Mouse (Mus musculus) neural tube, embryonic 13.5 days (tissue): Measurements from ENCODE around the gene Ube2r2. TPM values are rescaled to one million over a fixed set of nuclear protein-coding genes. Genes with fewer than 3 reads are reported as not detected.

ENCODE experiments used
- ATAC-seq: fragments of 200-750 bp; cut with Nextera tagmentation; 2 replicates; pipeline ENCODE4 v1.8.0; 2017; ENCODE audit warnings: low read depth, mild to moderate bottlenecking, moderate TSS enrichment, moderate library complexity
- H3K27ac ChIP-seq: fragments of 300-500 bp; sonication (generic); replicated peaks from 2 replicates; pipeline ENCODE4 v1.5.1; 2015; ENCODE audit warnings: moderate library complexity, mild to moderate bottlenecking, inconsistent platforms
- H3K27me3 ChIP-seq: fragments of 300-500 bp; sonication (generic); 2 replicates; pipeline ENCODE4 v1.6.1; 2015; ENCODE audit warnings: mild to moderate bottlenecking, inconsistent platforms
- H3K36me3 ChIP-seq: fragments of 300-500 bp; sonication (generic); 2 replicates; pipeline ENCODE4 v1.6.1; 2015; ENCODE audit warnings: mild to moderate bottlenecking, inconsistent platforms
- H3K4me1 ChIP-seq: fragments of 300-500 bp; sonication (generic); replicated peaks from 2 replicates; pipeline ENCODE4 v1.6.1; 2015; ENCODE audit warnings: inconsistent platforms
- H3K4me2 ChIP-seq: fragments of 300-500 bp; sonication (generic); 2 replicates; pipeline ENCODE4 v1.6.1; 2015; ENCODE audit warnings: inconsistent platforms, mild to moderate bottlenecking, moderate library complexity
- H3K4me3 ChIP-seq: fragments of 300-500 bp; sonication (generic); 2 replicates; pipeline ENCODE4 v1.5.1; 2015; ENCODE audit warnings: mild to moderate bottlenecking, inconsistent platforms
- H3K9ac ChIP-seq: fragments of 300-500 bp; sonication (generic); 2 replicates; pipeline ENCODE4 v1.6.1; 2015; ENCODE audit warnings: moderate library complexity, mild to moderate bottlenecking, inconsistent platforms
- H3K9me3 ChIP-seq: fragments of 300-500 bp; sonication (generic); 2 replicates; pipeline ENCODE4 v1.6.1; 2016; ENCODE audit warnings: inconsistent platforms
- WGBS: fragments of 180-500 bp; shearing (Covaris S2); methylation state at CpG from one replicate; pipeline ENCODE4 v1.1.7; 2015; 5-methylcytosine and 5-hydroxymethylcytosine counted together
- polyA plus RNA-seq: library from polyadenylated mRNA; unstranded; fragments of >200 nt; fragmentation: Nextera tagmentation; extraction: Ambion mirVana; gene quantifications from 2 replicates; pipeline ENCODE4 v1.2.1, GENCODE M21; 2015

Gene Ube2r2
- polyA plus RNA-seq, 1 experiment from 2014 or later = 79.9 TPM

DNA sequence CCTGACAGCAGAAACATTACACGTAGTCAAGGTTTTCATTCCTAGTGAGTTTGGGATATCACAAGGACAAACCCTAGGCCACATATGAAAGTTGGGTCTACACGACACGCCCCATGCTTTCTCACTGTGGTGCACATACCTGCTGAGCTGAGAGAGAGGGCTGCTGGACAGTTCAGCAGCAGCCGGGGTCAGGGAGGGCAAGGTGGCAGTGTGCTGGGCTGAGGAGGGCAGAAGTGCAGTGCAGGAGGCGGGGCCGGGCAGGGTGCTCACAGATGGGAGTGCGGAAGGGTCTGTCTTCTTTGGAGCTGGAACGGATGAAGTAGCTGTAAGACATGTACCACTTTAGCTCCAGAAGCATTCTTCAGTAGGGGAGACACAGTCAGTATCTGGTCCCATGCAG is 66.6 kb downstream of the Ube2r2 start:
- H3K27ac ChIP-seq = no peak overlapping the region
- no peak overlapping the region for H3K4me2 ChIP-seq
- 92% methylated on average over 8 of the region's 8 CpGs for WGBS
- no peak for ATAC-seq
- H3K4me1 ChIP-seq = peaks cover 3% of the 10 kb centered on the region; the same call in 1 of the 2 replicates
- no peaks in the 10 kb centered on the region for H3K27me3 ChIP-seq
- no peaks in the 10 kb centered on the region for H3K9me3 ChIP-seq
- H3K36me3 ChIP-seq = peaks cover 97% of the 10 kb centered on the region
- H3K9ac ChIP-seq = no peak overlapping the region
- H3K4me3 ChIP-seq = no peak overlapping the region

DNA sequence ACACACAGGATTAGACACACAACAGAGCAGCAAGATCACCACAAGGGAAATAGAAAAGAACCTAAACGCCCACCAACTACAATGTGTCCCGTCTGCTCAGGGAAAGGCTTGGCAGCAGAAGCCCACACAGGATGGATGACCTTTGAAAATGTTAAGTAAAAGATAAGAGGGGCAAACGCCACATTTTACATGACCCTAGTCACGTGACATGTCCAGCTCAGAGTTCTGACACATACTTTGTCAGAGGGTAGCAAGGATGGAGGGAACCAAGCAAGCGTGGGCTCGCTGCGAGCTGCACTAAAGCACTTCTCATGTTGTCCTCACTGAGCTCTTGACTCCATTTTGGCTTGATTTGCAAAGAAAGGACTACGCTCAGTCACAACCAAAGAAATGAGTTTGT is 70.2 kb downstream of the Ube2r2 start:
- H3K4me3 ChIP-seq = no peak overlapping the region
- H3K4me2 ChIP-seq = no peak overlapping the region
- ATAC-seq = no peak
- no peak overlapping the region for H3K9ac ChIP-seq
- no peaks in the 10 kb centered on the region for H3K9me3 ChIP-seq
- H3K27me3 ChIP-seq = no peaks in the 10 kb centered on the region
- 96% methylated on average over 8 of the region's 8 CpGs for WGBS
- H3K4me1 ChIP-seq = no peaks in the 10 kb centered on the region
- H3K36me3 ChIP-seq = peaks cover 95% of the 10 kb centered on the region
- no peak overlapping the region for H3K27ac ChIP-seq

DNA sequence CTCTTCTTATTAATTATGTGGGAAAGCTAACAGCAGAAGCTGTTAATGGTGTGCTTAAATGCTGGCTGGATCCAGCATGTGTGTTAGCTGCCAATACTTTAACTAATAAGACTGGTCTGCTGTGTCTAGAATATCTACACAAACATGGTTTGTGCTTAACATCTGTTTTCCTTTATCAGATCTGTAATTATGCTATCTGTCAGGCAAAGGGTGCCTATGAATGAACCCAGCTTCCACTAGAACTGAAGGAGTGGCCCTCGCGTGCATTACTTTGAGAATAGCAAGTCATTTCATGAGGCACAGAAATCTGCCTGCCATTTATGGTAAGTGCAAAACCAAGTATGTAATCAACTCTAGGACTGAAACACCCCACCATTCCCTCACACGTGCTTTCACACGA is 72.5 kb downstream of the Ube2r2 start:
- H3K4me3 ChIP-seq = no peak overlapping the region

DNA sequence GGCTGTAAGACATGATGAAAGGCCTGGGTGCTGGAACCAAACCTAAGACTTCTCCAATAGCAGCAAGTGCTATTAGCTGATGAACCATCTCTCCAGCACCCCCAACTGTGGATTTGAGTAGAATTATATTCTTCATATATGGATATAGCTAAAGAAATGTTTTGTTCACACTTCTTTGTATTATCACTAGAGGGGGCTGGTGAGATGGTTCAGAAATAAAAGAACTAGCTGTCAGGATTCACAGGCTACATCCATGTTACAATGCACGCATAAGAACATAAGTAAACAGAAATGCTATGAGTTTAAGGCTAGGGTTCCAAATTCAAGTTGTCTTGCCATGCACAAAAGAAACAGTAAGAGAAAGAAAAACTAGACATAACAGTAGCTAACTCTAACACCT is 89.9 kb downstream of the Ube2r2 start:
- ATAC-seq = no peak
- Histone ChIP-seq H3K27ac (no peak overlapping the region), H3K4me3 (no peak overlapping the region), H3K9me3 (no peaks in the 10 kb centered on the region), H3K4me1 (no peaks in the 10 kb centered on the region), H3K9ac (no peak overlapping the region), H3K36me3 (peaks cover 89% of the 10 kb centered on the region), H3K4me2 (no peak overlapping the region), H3K27me3 (no peaks in the 10 kb centered on the region)
- 89% methylated on average over 1 of the region's 1 CpGs for WGBS

More for the DNA sequence above, 72.5 kb downstream of the Ube2r2 start:
- peaks cover 92% of the 10 kb centered on the region for H3K36me3 ChIP-seq
- H3K27me3 ChIP-seq = no peaks in the 10 kb centered on the region
- H3K27ac ChIP-seq = no peak overlapping the region
- no peak for ATAC-seq
- H3K4me2 ChIP-seq = no peak overlapping the region
- H3K4me1 ChIP-seq = no peaks in the 10 kb centered on the region
- no peaks in the 10 kb centered on the region for H3K9me3 ChIP-seq
- WGBS = 95% methylated on average over 4 of the region's 4 CpGs
- H3K9ac ChIP-seq = no peak overlapping the region

DNA sequence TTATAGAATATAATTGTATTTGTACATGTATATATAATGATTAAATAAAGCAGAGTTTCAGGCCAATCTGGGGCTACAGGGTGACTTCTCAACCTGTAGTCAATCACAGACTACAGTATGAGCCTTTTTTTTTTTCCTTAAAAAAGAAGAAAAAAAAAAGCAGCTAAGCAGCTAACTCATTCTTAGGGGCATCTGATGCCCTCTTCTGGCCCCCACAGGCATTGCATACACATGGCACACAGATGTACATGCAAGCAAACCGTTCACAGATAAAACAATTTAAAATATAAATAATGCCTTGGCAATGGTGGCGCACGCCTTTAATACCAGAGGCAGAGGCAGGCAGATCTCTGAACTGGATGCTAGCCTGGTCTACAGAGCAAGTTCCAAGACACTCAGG is 90.8 kb downstream of the Ube2r2 start:
- no peak for ATAC-seq
- Histone ChIP-seq H3K4me1 (no peaks in the 10 kb centered on the region), H3K4me3 (no peak overlapping the region), H3K27ac (no peak overlapping the region), H3K36me3 (peaks cover 88% of the 10 kb centered on the region), H3K27me3 (no peaks in the 10 kb centered on the region), H3K9ac (no peak overlapping the region), H3K9me3 (no peaks in the 10 kb centered on the region), H3K4me2 (no peak overlapping the region)
- 87% methylated on average over 3 of the region's 3 CpGs for WGBS

DNA sequence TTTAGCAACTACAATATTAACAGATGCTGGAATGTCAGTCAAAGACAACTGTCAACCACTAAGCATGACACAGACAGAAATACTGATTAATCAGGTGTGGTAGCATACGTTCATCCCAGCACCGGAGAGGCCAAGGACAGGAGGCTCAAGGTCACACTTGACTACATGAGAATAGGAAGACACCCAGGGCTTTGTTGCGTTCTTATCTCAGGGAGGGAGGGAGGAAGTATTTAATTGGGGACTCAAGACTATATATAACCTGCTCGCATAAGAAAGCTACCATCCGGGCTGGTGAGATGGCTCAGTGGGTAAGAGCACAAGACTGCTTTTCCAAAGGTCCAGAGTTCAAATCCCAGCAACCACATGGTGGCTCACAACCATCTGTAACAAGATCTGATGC is 100.1 kb downstream of the Ube2r2 start:
- no peaks in the 10 kb centered on the region for H3K9me3 ChIP-seq

DNA sequence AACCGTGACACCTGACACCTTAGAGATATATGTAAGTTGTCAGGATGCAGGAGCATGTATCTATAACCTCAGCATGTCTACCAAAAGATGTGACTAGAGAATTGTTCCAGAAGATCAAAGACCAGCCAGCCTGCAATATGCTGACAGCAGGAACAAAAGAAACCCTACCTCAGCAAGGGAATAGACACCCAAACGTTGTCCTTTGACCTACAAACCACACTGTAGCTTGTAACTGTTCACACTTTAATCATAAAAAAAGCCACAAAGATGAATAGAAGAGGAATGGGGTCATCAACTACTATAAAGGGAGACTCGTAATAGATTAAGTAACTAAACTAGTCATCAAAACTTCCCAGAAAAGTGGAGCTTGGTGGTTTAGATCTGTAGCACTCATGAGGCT is 105.4 kb downstream of the Ube2r2 start:
- H3K4me2 ChIP-seq = no peak overlapping the region
- no peak overlapping the region for H3K9ac ChIP-seq
- no peak overlapping the region for H3K4me3 ChIP-seq
- peaks cover 20% of the 10 kb centered on the region for H3K36me3 ChIP-seq
- no peaks in the 10 kb centered on the region for H3K9me3 ChIP-seq
- no peak for ATAC-seq
- 78% methylated on average over 3 of the region's 3 CpGs for WGBS
- no peaks in the 10 kb centered on the region for H3K27me3 ChIP-seq
- H3K4me1 ChIP-seq = no peaks in the 10 kb centered on the region
- no peak overlapping the region for H3K27ac ChIP-seq

More for the DNA sequence above, 100.1 kb downstream of the Ube2r2 start:
- H3K4me1 ChIP-seq = no peaks in the 10 kb centered on the region
- H3K4me2 ChIP-seq = no peak overlapping the region
- H3K27ac ChIP-seq = no peak overlapping the region
- peaks cover 51% of the 10 kb centered on the region for H3K36me3 ChIP-seq
- WGBS = 90% methylated on average over 5 of the region's 5 CpGs
- no peak overlapping the region for H3K9ac ChIP-seq
- no peak overlapping the region for H3K4me3 ChIP-seq
- no peak for ATAC-seq
- H3K27me3 ChIP-seq = no peaks in the 10 kb centered on the region

Other genes with a start within 250 kb of the Ube2r2 start
- not detected in 2 replicates for gene Spink4, start 215.7 kb upstream of the Ube2r2 start, polyA plus RNA-seq
- 233 and 247 TPM in 2 replicates for gene Bag1, start 187.4 kb upstream of the Ube2r2 start, polyA plus RNA-seq
- 184 and 197 TPM in 2 replicates for gene Chmp5, start 187.3 kb upstream of the Ube2r2 start, polyA plus RNA-seq
- gene Nfx1, start 164.8 kb upstream of the Ube2r2 start, polyA plus RNA-seq = 93.2 and 103 TPM in 2 replicates
- not detected in 2 replicates for gene Aqp7, start 87.6 kb upstream of the Ube2r2 start, polyA plus RNA-seq
- gene Aqp3, start 37.6 kb upstream of the Ube2r2 start, polyA plus RNA-seq = 0.20 and 0.59 TPM in 2 replicates
- gene Nol6, start 11.3 kb upstream of the Ube2r2 start, polyA plus RNA-seq = 30.0 and 32.6 TPM in 2 replicates
- 58.3 and 77.6 TPM in 2 replicates for gene Ubap2, start 139.4 kb downstream of the Ube2r2 start, polyA plus RNA-seq
- gene Dcaf12, start 179.1 kb downstream of the Ube2r2 start, polyA plus RNA-seq = 78.2 and 78.3 TPM in 2 replicates
- 72.6 and 85.5 TPM in 2 replicates for gene Ubap1, start 213.3 kb downstream of the Ube2r2 start, polyA plus RNA-seq